Mouse (Mus musculus): ENCODE measurements around the gene Phex. TPM values are rescaled to one million over a fixed set of nuclear protein-coding genes. Genes with fewer than 3 reads are reported as not detected.

Gene Phex
- polyA plus RNA-seq, 1 experiment from 2014 or later, result 0.66 TPM

DNA sequence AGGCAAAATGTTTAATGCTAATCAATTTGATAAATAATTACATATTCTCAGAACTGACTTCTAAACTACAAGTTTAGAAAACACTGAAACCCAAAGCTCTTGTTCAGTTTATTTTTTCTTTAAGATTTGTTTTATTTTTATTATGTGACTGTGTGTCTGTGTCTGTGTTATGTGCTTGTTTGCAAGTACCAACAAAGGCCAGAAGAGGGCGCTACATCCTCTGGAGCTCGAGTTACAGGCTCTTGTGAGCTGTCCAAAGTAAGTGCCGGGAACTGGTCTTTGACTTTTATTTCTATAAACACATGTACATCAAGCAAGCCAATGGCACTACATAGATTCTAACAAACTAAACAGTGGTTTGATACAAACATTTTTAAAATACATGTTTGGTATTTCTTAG is 41.2 kb downstream of the Phex start:
- Histone ChIP-seq H3K4me2 (ENCODE audit: low read length) (no peak overlapping the region), H3K4me3 (replicated peaks; ENCODE audit: low read depth, low read length) (no peak overlapping the region), H3K27me3 (ENCODE audit: insufficient read depth, low read length) (no peaks in the 10 kb centered on the region), H3K9ac (ENCODE audit: low read depth, low read length) (no peak overlapping the region), H3K9me3 (replicated peaks; ENCODE audit: low read length) (no peaks in the 10 kb centered on the region), H3K36me3 (ENCODE audit: insufficient read depth, low read length) (no peaks in the 10 kb centered on the region), H3K4me1 (replicated peaks; ENCODE audit: insufficient read depth, low read length) (no peaks in the 10 kb centered on the region), H3K27ac (no peak overlapping the region)
- no peak for ATAC-seq (replicated peaks; ENCODE audit: low FRiP score, low read depth)
- DNase-seq (ENCODE audit: low spot score), result no peak
- no peak for TF ChIP-seq CTCF (IDR thresholded peaks at IDR 0.05; ENCODE audit: low read depth)
- WGBS, result 61% methylated on average over 3 of the region's 3 CpGs

DNA sequence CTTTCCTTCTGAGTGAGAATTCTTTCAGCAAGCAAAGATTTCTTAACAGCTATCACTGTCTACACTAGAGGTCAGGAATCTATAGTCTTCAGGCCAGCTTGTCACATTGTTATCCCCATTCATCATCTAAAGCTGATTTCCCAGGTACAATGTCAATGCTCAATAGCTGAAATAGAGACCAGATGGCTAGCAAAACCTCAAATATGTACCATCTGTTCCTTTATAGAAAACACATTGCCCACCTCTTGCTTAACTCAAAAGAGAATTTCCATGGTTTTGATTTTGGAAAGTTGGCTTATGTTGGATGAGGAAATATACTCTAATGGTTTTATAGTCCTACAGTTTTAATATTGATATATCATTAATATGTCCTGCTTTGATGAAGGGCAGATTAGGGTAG is 45.9 kb downstream of the Phex start:
- TF ChIP-seq CTCF (IDR thresholded peaks at IDR 0.05; ENCODE audit: low read depth), result no peak
- no peak overlapping the region for H3K4me2 ChIP-seq (ENCODE audit: low read length)
- no peaks in the 10 kb centered on the region for H3K27me3 ChIP-seq (ENCODE audit: insufficient read depth, low read length)
- H3K4me1 ChIP-seq (replicated peaks; ENCODE audit: insufficient read depth, low read length), result no peaks in the 10 kb centered on the region
- ATAC-seq (replicated peaks; ENCODE audit: low FRiP score, low read depth) (no peak), DNase-seq (ENCODE audit: low spot score) (no peak)
- no peaks in the 10 kb centered on the region for H3K9me3 ChIP-seq (replicated peaks; ENCODE audit: low read length)
- H3K27ac ChIP-seq, result no peak overlapping the region
- H3K4me3 ChIP-seq (replicated peaks; ENCODE audit: low read depth, low read length), result no peak overlapping the region
- no peaks in the 10 kb centered on the region for H3K36me3 ChIP-seq (ENCODE audit: insufficient read depth, low read length)
- no peak overlapping the region for H3K9ac ChIP-seq (ENCODE audit: low read depth, low read length)

DNA sequence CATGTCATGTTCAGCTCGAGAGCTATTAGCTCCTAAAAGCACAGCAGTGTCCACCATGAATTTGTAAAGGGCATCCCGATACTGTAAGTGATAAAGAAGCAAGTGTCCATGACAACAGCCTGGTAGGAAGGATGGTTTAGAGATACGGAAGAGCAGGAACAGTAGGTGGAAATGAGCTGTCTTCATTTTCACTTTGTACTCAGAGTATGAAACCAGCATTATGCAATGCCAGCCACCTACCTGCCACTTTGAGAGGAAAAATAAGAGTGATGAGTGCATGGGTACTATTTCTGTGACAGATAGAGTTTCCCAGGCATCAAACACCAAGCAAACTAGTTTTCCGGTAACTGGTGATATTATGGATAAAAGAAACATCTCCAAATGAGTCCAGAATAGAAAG is 59.6 kb downstream of the Phex start:
- 74% methylated on average over 4 of the region's 4 CpGs for WGBS
- H3K9me3 ChIP-seq (replicated peaks; ENCODE audit: low read length), result no peaks in the 10 kb centered on the region
- no peak for TF ChIP-seq CTCF (IDR thresholded peaks at IDR 0.05; ENCODE audit: low read depth)
- DNase-seq (ENCODE audit: low spot score), result no peak
- no peak overlapping the region for H3K4me2 ChIP-seq (ENCODE audit: low read length)
- ATAC-seq (replicated peaks; ENCODE audit: low FRiP score, low read depth), result no peak
- no peak overlapping the region for H3K27ac ChIP-seq
- H3K4me3 ChIP-seq (replicated peaks; ENCODE audit: low read depth, low read length), result no peak overlapping the region
- no peaks in the 10 kb centered on the region for H3K36me3 ChIP-seq (ENCODE audit: insufficient read depth, low read length)
- no peaks in the 10 kb centered on the region for H3K4me1 ChIP-seq (replicated peaks; ENCODE audit: insufficient read depth, low read length)
- H3K27me3 ChIP-seq (ENCODE audit: insufficient read depth, low read length), result no peaks in the 10 kb centered on the region
- no peak overlapping the region for H3K9ac ChIP-seq (ENCODE audit: low read depth, low read length)

DNA sequence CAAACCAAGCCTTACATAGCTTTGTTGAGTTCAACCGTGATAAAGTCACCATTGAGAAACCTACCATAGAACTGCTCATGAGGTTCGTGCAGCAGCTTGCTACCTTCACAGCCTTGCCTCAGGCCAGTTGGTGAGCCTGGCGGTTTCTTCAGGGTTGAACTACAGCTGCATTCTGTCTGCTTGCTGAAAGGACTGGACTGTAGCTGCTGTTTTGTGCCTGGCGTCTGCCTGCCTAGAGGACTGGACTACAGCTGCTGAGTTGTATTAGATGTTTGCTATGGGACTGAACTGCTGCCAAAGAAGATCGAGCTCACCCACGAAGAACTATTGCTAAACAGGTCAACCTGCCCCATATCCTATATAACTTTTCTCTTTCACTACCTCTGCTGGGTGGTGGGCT is 68.9 kb downstream of the Phex start:
- WGBS, result 72% methylated on average over 6 of the region's 6 CpGs
- no peak for ATAC-seq (replicated peaks; ENCODE audit: low FRiP score, low read depth)
- no peak for TF ChIP-seq CTCF (IDR thresholded peaks at IDR 0.05; ENCODE audit: low read depth)
- Histone ChIP-seq H3K9ac (ENCODE audit: low read depth, low read length) (no peak overlapping the region), H3K9me3 (replicated peaks; ENCODE audit: low read length) (no peaks in the 10 kb centered on the region), H3K4me3 (replicated peaks; ENCODE audit: low read depth, low read length) (no peak overlapping the region), H3K4me2 (ENCODE audit: low read length) (no peak overlapping the region), H3K27ac (no peak overlapping the region), H3K36me3 (ENCODE audit: insufficient read depth, low read length) (no peaks in the 10 kb centered on the region), H3K27me3 (ENCODE audit: insufficient read depth, low read length) (no peaks in the 10 kb centered on the region), H3K4me1 (replicated peaks; ENCODE audit: insufficient read depth, low read length) (no peaks in the 10 kb centered on the region)
- DNase-seq (ENCODE audit: low spot score), result no peak

DNA sequence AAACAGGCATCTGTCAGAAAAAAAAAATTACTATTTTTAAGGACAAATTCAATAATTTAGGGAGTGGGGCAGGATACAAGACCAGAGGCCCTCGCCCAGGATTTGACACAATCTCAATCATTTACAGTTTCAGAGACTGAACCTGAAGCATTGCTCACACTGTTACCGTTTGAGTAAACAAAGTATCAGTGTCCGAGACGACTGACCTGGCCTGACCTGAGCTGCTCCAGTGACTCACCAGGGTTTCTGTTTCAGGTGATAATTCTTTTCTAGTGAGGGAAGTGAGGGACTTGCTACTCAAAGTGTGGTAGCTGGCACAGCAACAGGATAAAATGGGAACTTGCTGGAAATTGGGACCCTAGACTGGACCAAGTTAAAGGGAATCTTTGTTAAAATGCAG is 80.4 kb downstream of the Phex start:
- no peak for TF ChIP-seq CTCF (IDR thresholded peaks at IDR 0.05; ENCODE audit: low read depth)
- 43% methylated on average over 4 of the region's 4 CpGs for WGBS
- Histone ChIP-seq H3K4me3 (replicated peaks; ENCODE audit: low read depth, low read length) (no peak overlapping the region), H3K9ac (ENCODE audit: low read depth, low read length) (no peak overlapping the region), H3K27ac (no peak overlapping the region), H3K9me3 (replicated peaks; ENCODE audit: low read length) (no peaks in the 10 kb centered on the region), H3K27me3 (ENCODE audit: insufficient read depth, low read length) (no peaks in the 10 kb centered on the region), H3K36me3 (ENCODE audit: insufficient read depth, low read length) (no peaks in the 10 kb centered on the region), H3K4me2 (ENCODE audit: low read length) (no peak overlapping the region), H3K4me1 (replicated peaks; ENCODE audit: insufficient read depth, low read length) (no peaks in the 10 kb centered on the region)
- DNase-seq (ENCODE audit: low spot score) (peak; percentile 39), ATAC-seq (replicated peaks; ENCODE audit: low FRiP score, low read depth) (no peak)

DNA sequence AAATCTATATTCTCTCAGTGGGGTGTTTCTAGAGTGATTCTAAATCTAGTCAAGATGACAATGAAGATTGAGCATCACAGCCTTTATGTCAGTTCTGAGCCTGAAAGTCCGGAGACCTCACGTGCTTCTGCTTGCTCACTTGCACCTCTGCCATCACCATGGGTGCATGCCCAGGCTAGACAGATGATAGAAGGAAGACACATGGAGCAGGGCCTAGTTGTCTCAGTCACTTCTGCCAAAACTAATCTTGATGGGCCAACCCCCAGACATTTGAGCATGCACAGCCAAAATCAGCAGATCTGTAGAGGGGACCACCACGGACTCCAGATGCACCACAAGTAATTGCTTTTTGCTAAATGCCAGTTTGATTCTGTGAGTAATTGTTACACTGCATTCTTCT is 85.3 kb downstream of the Phex start:
- H3K4me3 ChIP-seq (replicated peaks; ENCODE audit: low read depth, low read length), result no peak overlapping the region
- no peaks in the 10 kb centered on the region for H3K4me1 ChIP-seq (replicated peaks; ENCODE audit: insufficient read depth, low read length)
- no peak overlapping the region for H3K4me2 ChIP-seq (ENCODE audit: low read length)
- no peaks in the 10 kb centered on the region for H3K36me3 ChIP-seq (ENCODE audit: insufficient read depth, low read length)
- H3K9ac ChIP-seq (ENCODE audit: low read depth, low read length), result no peak overlapping the region
- H3K27me3 ChIP-seq (ENCODE audit: insufficient read depth, low read length), result no peaks in the 10 kb centered on the region
- H3K27ac ChIP-seq, result no peak overlapping the region
- 89% methylated on average over 3 of the region's 3 CpGs for WGBS
- ATAC-seq (replicated peaks; ENCODE audit: low FRiP score, low read depth), result no peak
- TF ChIP-seq CTCF (IDR thresholded peaks at IDR 0.05; ENCODE audit: low read depth), result no peak
- DNase-seq (ENCODE audit: low spot score), result no peak
- no peaks in the 10 kb centered on the region for H3K9me3 ChIP-seq (replicated peaks; ENCODE audit: low read length)

DNA sequence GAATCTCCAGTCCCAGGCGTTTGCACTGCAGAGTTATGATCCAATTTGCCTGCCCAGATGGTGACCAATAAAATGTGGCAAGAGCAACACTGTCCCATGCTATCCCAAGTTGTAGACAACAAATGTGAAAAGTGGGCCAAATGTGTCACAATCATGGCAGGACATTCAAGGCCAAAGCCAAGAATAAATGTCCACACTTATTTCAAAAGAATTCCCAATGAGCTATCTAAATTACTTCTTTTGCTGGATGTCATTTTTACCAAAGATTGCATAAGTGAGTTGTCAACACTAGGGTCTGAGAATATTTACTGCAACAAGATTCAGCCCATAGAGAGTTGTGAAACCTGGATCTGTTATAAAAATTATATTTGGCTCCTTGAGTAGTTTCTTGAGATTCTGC is 86.7 kb downstream of the Phex start:
- Histone ChIP-seq H3K36me3 (ENCODE audit: insufficient read depth, low read length) (no peaks in the 10 kb centered on the region), H3K9ac (ENCODE audit: low read depth, low read length) (no peak overlapping the region), H3K4me2 (ENCODE audit: low read length) (no peak overlapping the region), H3K9me3 (replicated peaks; ENCODE audit: low read length) (no peaks in the 10 kb centered on the region), H3K27ac (no peak overlapping the region), H3K4me1 (replicated peaks; ENCODE audit: insufficient read depth, low read length) (no peaks in the 10 kb centered on the region), H3K27me3 (ENCODE audit: insufficient read depth, low read length) (no peaks in the 10 kb centered on the region), H3K4me3 (replicated peaks; ENCODE audit: low read depth, low read length) (no peak overlapping the region)
- ATAC-seq (replicated peaks; ENCODE audit: low FRiP score, low read depth) (no peak), DNase-seq (ENCODE audit: low spot score) (no peak)
- TF ChIP-seq CTCF (IDR thresholded peaks at IDR 0.05; ENCODE audit: low read depth), result no peak
- 48% methylated on average over 1 of the region's 1 CpGs for WGBS
